Mouse (Mus musculus) embryonic facial prominence, embryonic 15.5 days (tissue): Measurements from ENCODE around the gene Srrm4. TPM values are rescaled to one million over a fixed set of nuclear protein-coding genes. Genes with fewer than 3 reads are reported as not detected.

Source experiments
- ATAC-seq: fragments of 200-750 bp; cut with Nextera tagmentation; 2 replicates; pipeline ENCODE4 v1.8.0; 2017; ENCODE audit warnings: low read depth, moderate TSS enrichment; ENCODE audit not compliant: insufficient number of reproducible peaks, low FRiP score, low TSS enrichment
- H3K27ac ChIP-seq: fragments of 300-500 bp; sonication (generic); replicated peaks from 2 replicates; pipeline ENCODE4 v1.5.1; 2015; ENCODE audit warnings: mild to moderate bottlenecking, inconsistent platforms
- H3K27me3 ChIP-seq: fragments of 300-500 bp; sonication (generic); 2 replicates; pipeline ENCODE4 v1.6.1; 2015; ENCODE audit warnings: inconsistent platforms
- H3K36me3 ChIP-seq: fragments of 300-500 bp; sonication (generic); 2 replicates; pipeline ENCODE4 v1.6.1; 2015; ENCODE audit warnings: mild to moderate bottlenecking, inconsistent platforms
- H3K4me1 ChIP-seq: fragments of 300-500 bp; sonication (generic); 2 replicates; pipeline ENCODE4 v1.6.1; 2015; ENCODE audit warnings: inconsistent platforms
- H3K4me2 ChIP-seq: fragments of 300-500 bp; sonication (generic); replicated peaks from 2 replicates; pipeline ENCODE4 v1.6.1; 2015; ENCODE audit warnings: mild to moderate bottlenecking, inconsistent platforms
- H3K4me3 ChIP-seq: fragments of 300-500 bp; sonication (generic); replicated peaks from 2 replicates; pipeline ENCODE4 v1.5.1; 2015; ENCODE audit warnings: mild to moderate bottlenecking, inconsistent platforms
- H3K9ac ChIP-seq: fragments of 300-500 bp; sonication (generic); 2 replicates; pipeline ENCODE4 v1.6.1; 2015; ENCODE audit warnings: inconsistent platforms
- H3K9me3 ChIP-seq: fragments of 300-500 bp; sonication (generic); replicated peaks from 2 replicates; pipeline ENCODE4 v1.6.1; 2016; ENCODE audit warnings: inconsistent platforms
- WGBS: fragments of 180-500 bp; shearing (Covaris S2); methylation state at CpG from one replicate; pipeline ENCODE4 v1.1.7; 2015; 5-methylcytosine and 5-hydroxymethylcytosine counted together
- polyA plus RNA-seq: library from polyadenylated mRNA; unstranded; fragments of >200 nt; fragmentation: Nextera tagmentation; extraction: Ambion mirVana; gene quantifications from 2 replicates; pipeline ENCODE4 v1.2.1, GENCODE M21; 2015

Srrm4 gene
- polyA plus RNA-seq, 1 experiment from 2014 or later: 1.0 TPM

GRCm38 (mm10) chr5:116512135-116512534, 79.5 kb downstream of the Srrm4 start:
- Histone ChIP-seq H3K4me1 (no peaks in the 10 kb centered on the region), H3K36me3 (no peaks in the 10 kb centered on the region), H3K4me2 (no peak overlapping the region), H3K9ac (no peak overlapping the region), H3K27me3 (no peaks in the 10 kb centered on the region), H3K27ac (no peak overlapping the region), H3K4me3 (no peak overlapping the region), H3K9me3 (no peaks in the 10 kb centered on the region)
- 69% methylated on average over 4 of the region's 4 CpGs for WGBS
- no peak for ATAC-seq

DNA sequence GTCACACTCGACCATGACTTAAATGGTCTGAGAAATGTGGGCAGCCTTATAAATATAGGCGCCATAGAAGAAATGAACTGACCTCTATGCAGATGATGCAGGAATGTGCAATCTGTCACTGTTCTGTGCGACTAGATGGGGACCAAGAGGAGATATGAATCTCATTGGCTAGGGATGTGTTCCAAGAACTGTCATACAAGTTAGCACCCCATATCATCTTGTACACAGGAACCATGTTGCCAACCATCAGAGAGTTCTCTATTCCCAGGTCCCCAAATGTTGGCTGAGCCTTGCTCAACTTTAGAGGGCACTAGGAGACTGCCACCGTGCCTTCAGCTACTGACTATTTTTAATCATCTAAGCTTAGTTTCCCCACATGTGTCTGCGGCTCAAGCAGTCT, 81.4 kb downstream of the Srrm4 start:
- no peak for ATAC-seq
- no peak overlapping the region for H3K4me3 ChIP-seq
- H3K9me3 ChIP-seq: no peaks in the 10 kb centered on the region
- WGBS: 76% methylated on average over 5 of the region's 5 CpGs
- H3K4me2 ChIP-seq: no peak overlapping the region
- no peaks in the 10 kb centered on the region for H3K36me3 ChIP-seq
- no peaks in the 10 kb centered on the region for H3K27me3 ChIP-seq
- no peak overlapping the region for H3K27ac ChIP-seq
- no peaks in the 10 kb centered on the region for H3K4me1 ChIP-seq
- no peak overlapping the region for H3K9ac ChIP-seq

DNA sequence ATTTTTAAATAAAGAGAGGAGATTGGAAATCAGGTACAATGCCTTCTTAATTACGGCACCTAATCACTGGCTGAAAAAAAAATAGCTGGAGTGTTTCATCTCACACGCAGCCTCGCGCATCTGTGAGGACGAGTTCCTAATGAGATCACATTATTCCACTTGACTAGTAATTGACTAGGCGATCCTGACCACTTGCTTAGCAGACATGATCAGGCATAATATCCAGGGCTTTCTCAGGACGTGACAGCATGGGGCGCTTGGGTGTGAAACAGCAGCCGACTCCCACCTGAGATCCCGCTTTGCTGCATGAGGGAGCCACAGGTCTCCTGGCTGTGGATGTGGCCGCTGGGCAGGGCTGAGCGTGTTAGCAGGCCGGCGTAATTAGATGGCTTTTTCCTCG, 90.3 kb downstream of the Srrm4 start:
- H3K4me1 ChIP-seq: no peaks in the 10 kb centered on the region
- WGBS: 65% methylated on average over 15 of the region's 15 CpGs
- H3K27me3 ChIP-seq: no peaks in the 10 kb centered on the region
- H3K4me2 ChIP-seq: no peak overlapping the region
- no peaks in the 10 kb centered on the region for H3K9me3 ChIP-seq
- no peak overlapping the region for H3K4me3 ChIP-seq
- H3K27ac ChIP-seq: no peak overlapping the region
- ATAC-seq: no peak
- no peaks in the 10 kb centered on the region for H3K36me3 ChIP-seq
- H3K9ac ChIP-seq: no peak overlapping the region

DNA sequence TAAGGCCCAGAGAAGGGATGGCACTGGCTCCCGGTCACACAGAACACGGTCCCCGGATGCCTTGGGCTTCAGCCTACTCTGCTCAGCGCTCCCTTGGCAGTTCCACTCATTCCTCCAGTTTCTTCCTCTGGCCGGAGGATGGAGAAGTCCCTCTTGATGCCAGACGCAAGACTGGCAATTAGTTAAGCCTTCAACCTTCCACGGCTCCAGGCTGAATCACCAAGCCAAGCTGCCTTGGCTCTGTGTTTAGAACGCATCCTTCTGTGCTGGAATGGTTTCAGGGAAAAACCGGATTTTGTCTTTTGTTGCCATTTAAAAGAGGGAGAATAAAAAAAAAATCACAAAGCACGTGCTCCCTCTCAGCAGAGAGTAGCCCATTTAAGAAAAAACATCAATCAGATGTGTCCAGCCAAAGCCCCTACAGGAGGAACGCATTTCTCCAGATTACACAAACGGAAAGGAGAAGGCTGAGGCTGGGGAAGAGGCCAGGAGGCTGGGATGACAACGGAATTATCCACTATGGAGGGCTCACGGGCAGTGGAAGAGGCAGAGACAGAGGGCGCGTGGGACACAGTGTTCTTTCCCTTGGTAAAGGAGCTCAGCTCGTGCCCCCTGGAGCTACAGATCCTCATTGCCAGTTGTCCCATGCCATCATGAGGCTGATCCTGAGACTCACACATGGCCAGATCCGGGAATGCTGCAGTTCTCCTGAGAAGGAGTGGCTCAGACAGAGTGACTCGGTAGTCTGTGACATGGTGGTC, 92.6 kb downstream of the Srrm4 start:
- Histone ChIP-seq H3K27me3 (no peaks in the 10 kb centered on the region), H3K27ac (no peak overlapping the region), H3K4me3 (no peak overlapping the region), H3K4me1 (no peaks in the 10 kb centered on the region), H3K4me2 (no peak overlapping the region), H3K9ac (no peak overlapping the region), H3K36me3 (no peaks in the 10 kb centered on the region), H3K9me3 (no peaks in the 10 kb centered on the region)
- WGBS: 75% methylated on average over 19 of the region's 19 CpGs
- ATAC-seq: no peak

- no peak overlapping the region for H3K4me2 ChIP-seq
- no peak overlapping the region for H3K9ac ChIP-seq
- no peaks in the 10 kb centered on the region for H3K27me3 ChIP-seq
- H3K36me3 ChIP-seq: no peaks in the 10 kb centered on the region
- H3K27ac ChIP-seq: no peak overlapping the region
- no peaks in the 10 kb centered on the region for H3K4me1 ChIP-seq
- ATAC-seq: no peak
- WGBS: 78% methylated on average over 5 of the region's 5 CpGs
- no peak overlapping the region for H3K4me3 ChIP-seq
- H3K9me3 ChIP-seq: no peaks in the 10 kb centered on the region
Measured at GRCm38 (mm10) chr5:116497866-116498265, 93.8 kb downstream of the Srrm4 start.

GRCm38 (mm10) chr5:116497205-116497604, 94.4 kb downstream of the Srrm4 start:
- Histone ChIP-seq H3K9ac (no peak overlapping the region), H3K27me3 (no peaks in the 10 kb centered on the region), H3K4me3 (no peak overlapping the region), H3K4me2 (no peak overlapping the region), H3K27ac (no peak overlapping the region), H3K4me1 (no peaks in the 10 kb centered on the region), H3K36me3 (no peaks in the 10 kb centered on the region), H3K9me3 (no peaks in the 10 kb centered on the region)
- ATAC-seq: no peak; the same call in 1 of the 2 replicates
- 17% methylated on average over 7 of the region's 7 CpGs for WGBS

GRCm38 (mm10) chr5:116496717-116497116, 94.9 kb downstream of the Srrm4 start:
- Histone ChIP-seq H3K4me2 (no peak overlapping the region), H3K9me3 (no peaks in the 10 kb centered on the region), H3K36me3 (no peaks in the 10 kb centered on the region), H3K4me3 (no peak overlapping the region), H3K27me3 (no peaks in the 10 kb centered on the region), H3K4me1 (no peaks in the 10 kb centered on the region), H3K9ac (no peak overlapping the region), H3K27ac (no peak overlapping the region)
- no peak for ATAC-seq
- WGBS: 73% methylated on average over 2 of the region's 2 CpGs

- Histone ChIP-seq H3K27me3 (no peaks in the 10 kb centered on the region), H3K27ac (no peak overlapping the region), H3K4me2 (no peak overlapping the region), H3K4me1 (no peaks in the 10 kb centered on the region), H3K4me3 (no peak overlapping the region), H3K9ac (no peak overlapping the region), H3K36me3 (no peaks in the 10 kb centered on the region), H3K9me3 (no peaks in the 10 kb centered on the region)
- ATAC-seq: no peak
- 75% methylated on average over 9 of the region's 9 CpGs for WGBS
Measured at GRCm38 (mm10) chr5:116495466-116495865, 96.2 kb downstream of the Srrm4 start.

DNA sequence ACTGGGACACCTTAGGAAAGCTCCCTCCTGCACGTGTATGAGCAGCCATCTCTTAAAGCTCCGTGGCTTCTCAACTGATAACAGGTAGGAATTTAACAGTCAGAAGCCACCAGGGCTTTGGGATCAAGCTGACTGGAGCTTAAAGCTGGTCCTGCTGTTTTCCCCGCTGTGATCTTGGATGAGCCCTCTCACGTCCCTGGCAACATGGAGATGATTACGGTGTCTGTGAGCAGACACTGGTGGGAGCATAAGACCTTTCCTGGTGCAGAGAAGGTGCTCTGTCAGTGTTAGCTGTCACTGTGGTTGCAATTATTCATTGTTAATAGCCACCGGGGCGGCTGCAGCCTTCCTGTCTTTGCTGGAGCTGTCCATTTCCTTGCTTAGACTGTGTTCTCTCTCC, 97.2 kb downstream of the Srrm4 start:
- ATAC-seq: no peak
- H3K36me3 ChIP-seq: no peaks in the 10 kb centered on the region
- no peak overlapping the region for H3K9ac ChIP-seq
- no peaks in the 10 kb centered on the region for H3K4me1 ChIP-seq
- H3K27me3 ChIP-seq: no peaks in the 10 kb centered on the region
- H3K4me2 ChIP-seq: no peak overlapping the region
- 64% methylated on average over 7 of the region's 7 CpGs for WGBS
- no peaks in the 10 kb centered on the region for H3K9me3 ChIP-seq
- H3K27ac ChIP-seq: no peak overlapping the region
- H3K4me3 ChIP-seq: no peak overlapping the region

DNA sequence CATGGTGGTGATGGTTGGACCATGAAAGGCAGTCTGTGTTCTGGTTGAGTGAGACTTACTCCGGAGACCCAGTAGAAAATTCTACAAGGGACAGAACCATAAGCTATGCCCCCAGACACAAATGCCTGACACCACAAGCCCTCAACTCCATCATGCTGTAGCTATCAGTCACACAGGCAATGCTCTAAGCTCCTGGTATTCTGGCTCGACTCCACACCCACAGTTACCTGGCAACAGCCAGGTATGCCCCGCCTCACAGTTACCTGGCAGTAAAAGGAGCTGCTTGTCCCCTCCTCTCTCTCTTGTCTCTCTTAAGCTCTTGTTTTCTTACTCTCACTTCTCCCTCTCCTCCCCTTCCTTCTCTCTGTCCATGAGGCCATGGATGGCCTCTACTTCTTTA, 98.9 kb downstream of the Srrm4 start:
- 63% methylated on average over 3 of the region's 3 CpGs for WGBS
- no peak overlapping the region for H3K9ac ChIP-seq
- H3K9me3 ChIP-seq: no peaks in the 10 kb centered on the region
- no peaks in the 10 kb centered on the region for H3K36me3 ChIP-seq
- no peak overlapping the region for H3K4me2 ChIP-seq
- no peak overlapping the region for H3K4me3 ChIP-seq
- no peak for ATAC-seq
- no peaks in the 10 kb centered on the region for H3K4me1 ChIP-seq
- no peaks in the 10 kb centered on the region for H3K27me3 ChIP-seq
- no peak overlapping the region for H3K27ac ChIP-seq

DNA sequence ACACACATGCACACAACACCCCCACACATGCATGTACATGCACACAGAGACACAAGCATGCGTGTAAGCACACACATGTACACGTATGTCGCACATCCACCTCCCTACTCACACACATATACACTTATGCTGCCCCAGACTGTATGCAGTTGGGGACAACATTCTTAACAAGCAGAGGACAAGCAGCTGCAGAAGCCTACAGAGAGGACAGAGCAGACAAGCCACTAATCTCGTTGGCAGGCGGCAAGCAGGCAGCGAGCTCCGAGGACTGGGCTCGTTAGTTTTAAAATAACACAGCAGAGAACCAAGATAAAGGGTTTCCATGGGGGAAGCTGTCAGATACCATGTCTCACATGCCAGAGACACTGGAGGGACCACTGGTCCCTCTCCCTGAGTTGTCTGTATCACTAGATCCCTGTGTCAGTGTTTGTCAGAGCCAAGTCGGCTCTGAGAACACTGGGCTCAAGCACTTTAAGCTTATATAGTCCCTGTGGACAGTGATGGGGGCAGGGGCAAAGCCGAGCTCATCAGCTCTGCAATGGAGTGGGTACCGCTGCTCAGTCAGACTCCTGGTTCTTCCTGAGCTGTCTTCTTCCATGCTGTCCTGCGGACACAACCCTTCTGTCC, 99.7 kb downstream of the Srrm4 start:
- Histone ChIP-seq H3K36me3 (no peaks in the 10 kb centered on the region), H3K4me1 (no peaks in the 10 kb centered on the region)
- ATAC-seq: no peak

DNA sequence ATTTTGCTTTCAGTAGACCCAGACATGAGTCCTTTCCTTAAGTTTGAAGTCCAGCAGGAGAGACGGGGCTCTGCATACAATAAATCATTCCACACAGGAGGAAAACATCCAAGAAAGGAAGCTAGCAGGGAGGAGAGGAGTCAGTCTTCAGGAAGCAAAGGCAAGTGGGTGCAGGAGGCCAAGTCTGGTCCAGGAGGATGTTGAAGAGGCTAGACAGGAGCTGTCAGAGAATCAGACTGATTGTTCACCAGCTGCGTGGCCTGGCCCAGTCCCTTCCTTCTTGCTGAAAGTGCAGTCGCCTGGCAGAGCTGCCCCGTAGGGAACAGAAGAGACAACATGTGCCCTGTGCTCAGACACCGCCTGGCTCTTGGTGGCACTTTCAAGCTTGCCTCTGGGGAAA, 100.8 kb downstream of the Srrm4 start:
- no peak for ATAC-seq

More for the DNA sequence above, 99.7 kb downstream of the Srrm4 start:
- H3K27me3 ChIP-seq: no peaks in the 10 kb centered on the region
- H3K4me3 ChIP-seq: no peak overlapping the region
- WGBS: 72% methylated on average over 12 of the region's 12 CpGs
- no peak overlapping the region for H3K4me2 ChIP-seq
- no peak overlapping the region for H3K9ac ChIP-seq
- no peaks in the 10 kb centered on the region for H3K9me3 ChIP-seq
- no peak overlapping the region for H3K27ac ChIP-seq

More for the DNA sequence above, 100.8 kb downstream of the Srrm4 start:
- no peaks in the 10 kb centered on the region for H3K27me3 ChIP-seq
- H3K9me3 ChIP-seq: no peaks in the 10 kb centered on the region
- WGBS: 72% methylated on average over 5 of the region's 5 CpGs
- H3K4me3 ChIP-seq: no peak overlapping the region
- no peak overlapping the region for H3K4me2 ChIP-seq
- H3K36me3 ChIP-seq: no peaks in the 10 kb centered on the region
- no peaks in the 10 kb centered on the region for H3K4me1 ChIP-seq
- no peak overlapping the region for H3K9ac ChIP-seq
- H3K27ac ChIP-seq: no peak overlapping the region
